Comparison of ENCODE assay signal across 11 mouse cellular contexts in the genomic region with DNA sequence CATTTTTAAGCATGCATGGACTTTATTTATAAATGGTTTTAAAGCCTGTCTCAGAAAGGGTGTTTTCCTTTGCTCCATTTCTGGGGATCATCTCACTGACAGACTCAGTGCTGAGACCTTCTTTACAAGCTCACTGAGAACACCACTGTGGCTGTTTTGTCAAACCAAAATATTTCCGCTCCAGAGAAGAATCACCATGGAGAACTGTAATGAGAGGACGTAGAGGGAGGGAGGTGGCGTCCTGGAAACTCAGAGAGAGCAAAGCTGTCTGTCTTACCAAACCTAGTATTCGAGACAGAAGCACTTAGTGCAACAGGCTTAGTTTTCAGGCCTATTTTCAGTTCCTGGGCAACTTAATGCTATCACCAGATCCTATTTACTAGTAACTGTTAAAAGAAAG.
DNase-seq lines count a peak whose midpoint lies in the region; ATAC-seq lines count a peak whose summit lies in the region.
"Had no signal": no experiment of that assay in that cellular context is flagged by ENCODE, and none has a peak within 500 bp of the region (broad histone marks: within the 10 kb centered on the region; RNA-seq: fewer than 3 reads in every experiment).

No protein-coding gene starts in this region.

- no peak overlapping the region for H3K27ac ChIP-seq in forebrain, embryonic 16.5 days (ENCODE audit: low read length)
- no peak overlapping the region for H3K27ac ChIP-seq in midbrain, embryonic 13.5 days
- no peak overlapping the region for H3K27ac ChIP-seq in liver, embryonic 11.5 days (ENCODE audit: low read depth, low read length)
- H3K27ac ChIP-seq: limb, embryonic 10.5 days had no signal

- H3K4me2 ChIP-seq in forebrain, embryonic 16.5 days (ENCODE audit: low read length), result no peak overlapping the region
- H3K4me2 ChIP-seq in midbrain, embryonic 13.5 days (replicated peaks), result no peak overlapping the region
- no peak overlapping the region for H3K4me2 ChIP-seq in liver, embryonic 11.5 days

- H3K9me3 ChIP-seq in forebrain, embryonic 16.5 days (ENCODE audit: control insufficient read depth, low read length), result no peaks in the 10 kb centered on the region
- no peaks in the 10 kb centered on the region for H3K9me3 ChIP-seq in midbrain, embryonic 13.5 days
- no peaks in the 10 kb centered on the region for H3K9me3 ChIP-seq in liver, embryonic 11.5 days (ENCODE audit: control insufficient read depth, low read length)
- H3K9me3 ChIP-seq: limb, embryonic 10.5 days had no signal

- WGBS in forebrain, embryonic 16.5 days, result 8% methylated on average over 4 of the region's 4 CpGs
- WGBS in midbrain, embryonic 13.5 days, result 12% methylated on average over 4 of the region's 4 CpGs
- WGBS in liver, embryonic 11.5 days, result 64% methylated on average over 4 of the region's 4 CpGs

- no peaks in the 10 kb centered on the region; the same call in 1 of the 2 replicates for H3K4me1 ChIP-seq in forebrain, embryonic 16.5 days (replicated peaks; ENCODE audit: control insufficient read depth, insufficient read depth, low read length)
- H3K4me1 ChIP-seq in midbrain, embryonic 13.5 days (replicated peaks), result peaks cover 12% of the 10 kb centered on the region; the same call in 1 of the 2 replicates
- H3K4me1 ChIP-seq in liver, embryonic 11.5 days (replicated peaks; ENCODE audit: control insufficient read depth, insufficient read depth, low read length), result no peaks in the 10 kb centered on the region
- H3K4me1 ChIP-seq: limb, embryonic 10.5 days had no signal

- H3K27me3 ChIP-seq in forebrain, embryonic 16.5 days (replicated peaks; ENCODE audit: control insufficient read depth, insufficient read depth, low read length), result no peaks in the 10 kb centered on the region
- H3K27me3 ChIP-seq in midbrain, embryonic 13.5 days, result no peaks in the 10 kb centered on the region
- H3K27me3 ChIP-seq in liver, embryonic 11.5 days (replicated peaks; ENCODE audit: control insufficient read depth, insufficient read depth, low read length), result no peaks in the 10 kb centered on the region

- no peak overlapping the region for H3K9ac ChIP-seq in forebrain, embryonic 16.5 days (replicated peaks; ENCODE audit: low read depth, low read length)
- H3K9ac ChIP-seq in midbrain, embryonic 13.5 days (replicated peaks), result no peak overlapping the region
- H3K9ac ChIP-seq in liver, embryonic 11.5 days (ENCODE audit: low read depth, low read length), result no peak overlapping the region

- no peak overlapping the region for H3K4me3 ChIP-seq in forebrain, embryonic 16.5 days (replicated peaks; ENCODE audit: low read length)
- H3K4me3 ChIP-seq in midbrain, embryonic 13.5 days (replicated peaks), result no peak overlapping the region
- no peak overlapping the region for H3K4me3 ChIP-seq in liver, embryonic 11.5 days (ENCODE audit: low read depth, low read length)
- H3K4me3 ChIP-seq: limb, embryonic 10.5 days had no signal

- peak; percentile 5 for DNase-seq in layer of hippocampus, adult 11-12 months (ENCODE audit: low spot score)
- DNase-seq in layer of hippocampus, adult 9-10 months (ENCODE audit: low spot score), result no peak
- peak; percentile 13 for DNase-seq in embryo, embryonic 10 days (ENCODE audit: low spot score)
- no peak for DNase-seq in thymus, postnatal 0 days (ENCODE audit: low spot score)
- no peak for DNase-seq in liver, embryonic 11.5 days (ENCODE audit: low spot score)
- DNase-seq: kidney, postnatal 10 days; lung, adult 18-20 months had no signal

- peak; percentile 40; the same call in 1 of the 2 replicates for ATAC-seq in forebrain, embryonic 16.5 days
- ATAC-seq in midbrain, embryonic 13.5 days, result 0 out of 2 replicates have a peak, but pooled peaks have one; percentile 66
- no peak for ATAC-seq in monocyte, adult 5-6 weeks (replicated peaks; ENCODE audit: insufficient number of reproducible peaks, low FRiP score, low TSS enrichment, poor library complexity, severe bottlenecking)
- ATAC-seq in liver, embryonic 11.5 days (replicated peaks; ENCODE audit: low FRiP score), result no peak

- H3K36me3 ChIP-seq in forebrain, embryonic 16.5 days (ENCODE audit: control insufficient read depth, insufficient read depth), result no peaks in the 10 kb centered on the region
- H3K36me3 ChIP-seq in midbrain, embryonic 13.5 days, result no peaks in the 10 kb centered on the region
- no peaks in the 10 kb centered on the region for H3K36me3 ChIP-seq in liver, embryonic 11.5 days (ENCODE audit: control insufficient read depth, insufficient read depth, low read length)
- H3K36me3 ChIP-seq: limb, embryonic 10.5 days had no signal

Comparison
In these comparisons a context has a peak if more than half of its experiments do, and no peak if none do; other contexts are left out.
1. DNase-seq: peak in layer of hippocampus, adult 11-12 months (single experiment) and embryo, embryonic 10 days (single experiment); none in layer of hippocampus, adult 9-10 months (single experiment), thymus, postnatal 0 days (single experiment) and liver, embryonic 11.5 days (single experiment).
2. ATAC-seq: peak in forebrain, embryonic 16.5 days (single experiment) and midbrain, embryonic 13.5 days (single experiment); none in monocyte, adult 5-6 weeks (single experiment) and liver, embryonic 11.5 days (single experiment).